Mouse (Mus musculus): ENCODE data around the gene Zdhhc5.

DNA sequence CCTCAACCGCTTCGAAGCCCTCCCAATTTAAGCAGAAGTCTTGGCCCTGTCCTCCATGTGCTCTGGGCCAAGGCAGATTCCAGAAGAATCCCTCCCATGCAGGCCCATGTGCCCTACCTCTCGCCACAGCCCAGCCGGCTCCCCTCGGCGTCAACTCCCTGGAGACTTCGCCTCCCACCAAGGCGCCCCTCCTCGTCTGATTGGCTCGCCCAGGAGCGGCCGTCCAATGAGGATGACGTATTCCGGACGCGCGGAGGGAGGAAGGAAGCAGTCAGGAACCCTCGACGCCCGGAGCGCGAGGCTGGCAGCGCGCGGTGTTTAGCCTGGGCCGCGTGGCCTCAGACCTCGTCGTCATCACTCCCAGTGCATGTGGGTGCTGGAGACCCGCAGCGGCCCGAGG lies 56.2 kb downstream of the Zdhhc5 start, which contains the start of gene Btbd18:
- TF ChIP-seq CTCF (conservative IDR thresholded peaks at IDR 0.05; ENCODE audit: insufficient read depth, insufficient read length, low read depth, low read length) (no peak), POLR2A (IDR thresholded peaks at IDR 0.05; ENCODE audit: low read depth, low read length) (no peak)
